Mouse (Mus musculus) liver, embryonic 14.5 days (tissue): ENCODE results near the gene Wdr46.

Experiments
- CTCF ChIP-seq: IDR thresholded peaks from 2 replicates; pipeline ENCODE4 v1.5.1; 2016; ENCODE audit warnings: antibody characterized with exemption, low read depth, control low read depth
- EP300 ChIP-seq: IDR thresholded peaks from 2 replicates; pipeline ENCODE4 v1.6.1; 2016; ENCODE audit warnings: antibody characterized with exemption, low read depth

DNA sequence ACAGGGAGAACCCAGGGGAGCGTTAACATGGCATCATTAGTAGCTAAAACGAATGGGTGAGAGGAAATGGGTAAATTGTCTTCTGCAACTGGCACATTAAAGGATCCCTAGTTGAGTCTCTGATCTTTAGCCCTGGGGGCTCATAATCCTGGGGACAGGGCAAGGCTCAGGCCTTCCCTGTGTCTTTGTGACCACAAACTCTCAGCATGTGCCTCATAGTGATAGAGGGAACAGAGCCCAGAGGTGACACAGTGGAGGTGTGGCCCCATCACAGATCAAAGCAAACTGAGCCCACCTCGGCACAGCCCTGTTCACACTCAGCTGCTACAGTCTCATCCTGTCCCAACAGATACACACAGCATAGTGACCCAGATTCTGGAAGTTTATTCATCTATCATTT is 55.2 kb downstream of the Wdr46 start:
- TF ChIP-seq CTCF, result no peak
- no peak for TF ChIP-seq EP300
